Mouse (Mus musculus) neural tube, embryonic 14.5 days (tissue): Measurements from ENCODE around the gene Sult4a1. TPM values are rescaled to one million over a fixed set of nuclear protein-coding genes. Genes with fewer than 3 reads are reported as not detected.

Source experiments
- ATAC-seq: fragments of 200-750 bp; cut with Nextera tagmentation; 2 replicates; pipeline ENCODE4 v1.8.0; 2017; ENCODE audit warnings: low read depth, mild to moderate bottlenecking, moderate TSS enrichment, moderate library complexity
- H3K27ac ChIP-seq: fragments of 300-500 bp; sonication (generic); 2 replicates; pipeline ENCODE4 v1.5.1; 2014; ENCODE audit warnings: low read depth, mild to moderate bottlenecking, control low read depth, low read length, moderate library complexity, mixed read lengths
- H3K27me3 ChIP-seq: fragments of 300-500 bp; sonication (generic); 2 replicates; pipeline ENCODE4 v1.6.1; 2014; ENCODE audit warnings: low read length; ENCODE audit not compliant: control insufficient read depth, insufficient read depth
- H3K36me3 ChIP-seq: fragments of 300-500 bp; sonication (generic); 2 replicates; pipeline ENCODE4 v1.6.1; 2014; ENCODE audit warnings: low read length, mixed read lengths; ENCODE audit not compliant: control insufficient read depth, insufficient read depth
- H3K4me1 ChIP-seq: fragments of 300-500 bp; sonication (generic); 2 replicates; pipeline ENCODE4 v1.6.1; 2014; ENCODE audit warnings: low read length; ENCODE audit not compliant: control insufficient read depth, insufficient read depth
- H3K4me2 ChIP-seq: fragments of 300-500 bp; sonication (generic); 2 replicates; pipeline ENCODE4 v1.6.1; 2014; ENCODE audit warnings: mild to moderate bottlenecking, low read depth, low read length, control low read depth
- H3K4me3 ChIP-seq: fragments of 300-500 bp; sonication (generic); 2 replicates; pipeline ENCODE4 v1.5.1; 2014; ENCODE audit warnings: low read depth, low read length, control low read depth, mixed read lengths
- H3K9ac ChIP-seq: fragments of 300-500 bp; sonication (generic); replicated peaks from 2 replicates; pipeline ENCODE4 v1.6.1; 2014; ENCODE audit warnings: low read depth, mild to moderate bottlenecking, control low read depth, low read length, mixed read lengths
- H3K9me3 ChIP-seq: fragments of 300-500 bp; sonication (generic); 2 replicates; pipeline ENCODE4 v1.6.1; 2016; ENCODE audit warnings: low read length; ENCODE audit not compliant: control insufficient read depth
- WGBS: fragments of 180-500 bp; shearing (Covaris S2); extraction: QIAGEN DNeasy Blood & Tissue Kit; methylation state at CpG from one replicate; pipeline ENCODE4 v1.1.7; 2014; 5-methylcytosine and 5-hydroxymethylcytosine counted together
- polyA plus RNA-seq: library from polyadenylated mRNA; unstranded; fragments of >200 nt; fragmentation: Nextera tagmentation; extraction: Ambion mirVana; gene quantifications from 2 replicates; pipeline ENCODE4 v1.2.1, GENCODE M21; 2014

The Sult4a1 gene
- polyA plus RNA-seq, 1 experiment from 2014 or later = 82.9 TPM

GRCm38 (mm10) chr15:84131096-84131786 lies 25.7 kb upstream of the Sult4a1 start:
- H3K27ac ChIP-seq = no peak overlapping the region
- no peaks in the 10 kb centered on the region for H3K9me3 ChIP-seq
- WGBS = 67% methylated on average over 16 of the region's 16 CpGs
- no peaks in the 10 kb centered on the region for H3K27me3 ChIP-seq
- no peak overlapping the region for H3K4me3 ChIP-seq
- H3K4me2 ChIP-seq = no peak overlapping the region
- H3K4me1 ChIP-seq = no peaks in the 10 kb centered on the region
- ATAC-seq = no peak
- no peaks in the 10 kb centered on the region for H3K36me3 ChIP-seq
- no peak overlapping the region for H3K9ac ChIP-seq

- H3K9ac ChIP-seq = no peak overlapping the region
- H3K9me3 ChIP-seq = no peaks in the 10 kb centered on the region
- H3K27ac ChIP-seq = no peak overlapping the region
- no peak overlapping the region for H3K4me2 ChIP-seq
- H3K27me3 ChIP-seq = no peaks in the 10 kb centered on the region
- ATAC-seq = no peak
- H3K4me1 ChIP-seq = no peaks in the 10 kb centered on the region
- H3K4me3 ChIP-seq = no peak overlapping the region
- H3K36me3 ChIP-seq = no peaks in the 10 kb centered on the region
- 37% methylated on average over 5 of the region's 5 CpGs for WGBS
These were observed 21.3 kb upstream of the Sult4a1 start for GRCm38 (mm10) chr15:84126871-84127270.

- Histone ChIP-seq H3K9ac (no peak overlapping the region), H3K27ac (no peak overlapping the region), H3K27me3 (no peaks in the 10 kb centered on the region), H3K9me3 (no peaks in the 10 kb centered on the region), H3K4me2 (no peak overlapping the region), H3K4me1 (no peaks in the 10 kb centered on the region), H3K4me3 (no peak overlapping the region), H3K36me3 (no peaks in the 10 kb centered on the region)
- 71% methylated on average over 4 of the region's 4 CpGs for WGBS
- ATAC-seq = no peak
These were observed 20.9 kb upstream of the Sult4a1 start for GRCm38 (mm10) chr15:84126447-84126846.

- H3K4me2 ChIP-seq = no peak overlapping the region
- H3K9me3 ChIP-seq = no peaks in the 10 kb centered on the region
- no peak overlapping the region for H3K9ac ChIP-seq
- no peaks in the 10 kb centered on the region for H3K27me3 ChIP-seq
- ATAC-seq = no peak
- H3K36me3 ChIP-seq = no peaks in the 10 kb centered on the region
- H3K4me3 ChIP-seq = no peak overlapping the region
- no peaks in the 10 kb centered on the region for H3K4me1 ChIP-seq
- H3K27ac ChIP-seq = no peak overlapping the region
- WGBS = 76% methylated on average over 7 of the region's 7 CpGs
These were observed 18.5 kb upstream of the Sult4a1 start for GRCm38 (mm10) chr15:84124086-84124485.

- 85% methylated on average over 8 of the region's 8 CpGs for WGBS
- Histone ChIP-seq H3K36me3 (no peaks in the 10 kb centered on the region), H3K4me1 (no peaks in the 10 kb centered on the region), H3K4me2 (no peak within 1 kb of the TSS), H3K27ac (no peak within 1 kb of the TSS), H3K9me3 (no peaks in the 10 kb centered on the region), H3K27me3 (no peaks in the 10 kb centered on the region), H3K9ac (no peak within 1 kb of the TSS), H3K4me3 (no peak within 1 kb of the TSS)
- no peak for ATAC-seq
These were observed 17.5 kb upstream of the Sult4a1 start, which contains the start of gene Pnpla5 for GRCm38 (mm10) chr15:84123075-84123474. Gene Pnpla5 (minus strand): TSS chr15:84123175.

GRCm38 (mm10) chr15:84121036-84121435 lies 15.5 kb upstream of the Sult4a1 start:
- no peak overlapping the region for H3K4me3 ChIP-seq
- WGBS = 81% methylated on average over 7 of the region's 7 CpGs
- no peaks in the 10 kb centered on the region for H3K27me3 ChIP-seq
- no peak overlapping the region for H3K27ac ChIP-seq
- no peak for ATAC-seq
- H3K36me3 ChIP-seq = no peaks in the 10 kb centered on the region
- H3K9me3 ChIP-seq = no peaks in the 10 kb centered on the region
- no peaks in the 10 kb centered on the region for H3K4me1 ChIP-seq
- no peak overlapping the region for H3K9ac ChIP-seq
- H3K4me2 ChIP-seq = no peak overlapping the region

- Histone ChIP-seq H3K9me3 (no peaks in the 10 kb centered on the region), H3K27ac (no peak overlapping the region), H3K9ac (no peak overlapping the region), H3K4me1 (no peaks in the 10 kb centered on the region), H3K36me3 (no peaks in the 10 kb centered on the region), H3K4me2 (no peak overlapping the region), H3K27me3 (no peaks in the 10 kb centered on the region), H3K4me3 (no peak overlapping the region)
- 19% methylated on average over 6 of the region's 6 CpGs for WGBS
- no peak for ATAC-seq
These were observed 15.1 kb upstream of the Sult4a1 start for GRCm38 (mm10) chr15:84120612-84121011.

- ATAC-seq = no peak
- H3K4me2 ChIP-seq = no peak overlapping the region
- WGBS = 88% methylated on average over 1 of the region's 1 CpGs
These were observed 10.9 kb upstream of the Sult4a1 start for GRCm38 (mm10) chr15:84116466-84116865.

GRCm38 (mm10) chr15:84115727-84116126 lies 10.2 kb upstream of the Sult4a1 start:
- Histone ChIP-seq H3K36me3 (no peaks in the 10 kb centered on the region), H3K9me3 (no peaks in the 10 kb centered on the region), H3K9ac (no peak overlapping the region), H3K4me3 (no peak overlapping the region), H3K4me1 (no peaks in the 10 kb centered on the region), H3K27me3 (no peaks in the 10 kb centered on the region), H3K4me2 (no peak overlapping the region), H3K27ac (no peak overlapping the region)
- ATAC-seq = no peak
- WGBS = 62% methylated on average over 5 of the region's 5 CpGs

More at GRCm38 (mm10) chr15:84116466-84116865, 10.9 kb upstream of the Sult4a1 start:
- no peak overlapping the region for H3K9ac ChIP-seq
- no peaks in the 10 kb centered on the region for H3K36me3 ChIP-seq
- no peaks in the 10 kb centered on the region for H3K4me1 ChIP-seq
- H3K4me3 ChIP-seq = no peak overlapping the region
- no peaks in the 10 kb centered on the region for H3K9me3 ChIP-seq
- no peaks in the 10 kb centered on the region for H3K27me3 ChIP-seq
- no peak overlapping the region for H3K27ac ChIP-seq
